Mouse (Mus musculus): ENCODE measurements around the gene Alkbh7.

DNA sequence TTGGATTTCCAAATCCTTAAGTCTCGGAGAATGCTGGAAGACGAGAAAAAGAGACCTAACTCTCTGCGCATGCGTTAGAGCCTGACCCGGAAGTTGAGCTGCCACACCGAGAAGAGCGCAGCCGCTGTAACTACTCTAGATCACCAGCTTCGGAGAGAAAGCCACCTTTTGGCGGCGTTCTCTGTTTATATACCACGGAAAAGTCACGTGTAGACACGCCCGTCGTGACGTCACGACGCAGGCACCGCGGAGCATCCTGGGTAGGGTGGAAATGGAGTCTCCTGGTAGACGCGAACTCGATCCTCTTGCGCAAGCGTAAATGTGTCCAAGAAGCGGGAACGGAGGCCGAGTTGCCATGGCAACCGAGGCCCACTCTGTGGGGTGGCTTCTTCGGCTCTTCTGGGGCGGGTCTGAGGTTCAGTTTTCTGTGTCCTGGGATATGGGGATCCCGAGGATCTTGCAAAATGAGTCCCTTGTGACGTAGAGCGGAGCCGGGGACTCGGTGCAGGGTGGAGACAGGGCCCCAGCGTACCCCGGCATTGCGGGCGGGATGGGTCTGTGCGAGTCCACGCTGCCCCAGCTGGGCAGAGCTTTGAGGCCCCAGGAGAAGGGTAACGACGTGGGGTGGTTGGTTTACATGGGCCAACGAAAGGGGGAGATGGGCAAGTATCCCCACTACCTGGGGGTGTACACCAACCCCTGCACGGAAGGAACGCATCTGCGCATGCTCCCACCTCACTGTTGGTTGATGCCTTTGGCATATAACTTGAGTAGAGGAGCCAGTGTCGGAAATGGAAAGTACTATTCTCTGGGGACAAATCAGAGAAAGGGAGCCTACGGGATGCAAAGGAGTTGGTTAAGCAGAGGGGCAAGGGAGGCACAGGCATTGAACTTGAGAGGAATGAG lies 14.3 kb downstream of the Alkbh7 start, which contains the start of the genes Gtf2f1 and Gm17949:
- TF ChIP-seq GATA1 (IDR thresholded peaks at IDR 0.05; ENCODE audit: borderline replicate concordance, low read length), result no peak
- TF ChIP-seq FLI1 (IDR thresholded peaks at IDR 0.05; ENCODE audit: low read length), result peak; percentile 21; the same call in 1 of the 2 replicates
